Mouse (Mus musculus) stomach, embryonic 16.5 days (tissue): Measurements from ENCODE around the gene Cntnap2. TPM values are rescaled to one million over a fixed set of nuclear protein-coding genes. Genes with fewer than 3 reads are reported as not detected.

Experiments used
- ATAC-seq: fragments of 200-750 bp; cut with Nextera tagmentation; 2 replicates; pipeline ENCODE4 v1.8.0; 2017; ENCODE audit warnings: moderate number of reproducible peaks, moderate TSS enrichment; ENCODE audit not compliant: insufficient read depth, low FRiP score
- H3K27ac ChIP-seq: fragments of 300-500 bp; sonication (generic); 2 replicates; pipeline ENCODE4 v1.5.1; 2014; ENCODE audit warnings: low read length
- H3K27me3 ChIP-seq: fragments of 300-500 bp; sonication (generic); 2 replicates; pipeline ENCODE4 v1.6.1; 2014; ENCODE audit warnings: low read length, control low read depth, mixed read lengths; ENCODE audit not compliant: control insufficient read depth, insufficient read depth
- H3K36me3 ChIP-seq: fragments of 300-500 bp; sonication (generic); 2 replicates; pipeline ENCODE4 v1.6.1; 2014; ENCODE audit warnings: low read length; ENCODE audit not compliant: control insufficient read depth, insufficient read depth
- H3K4me1 ChIP-seq: fragments of 300-500 bp; sonication (generic); 2 replicates; pipeline ENCODE4 v1.6.1; 2014; ENCODE audit warnings: low read length, control low read depth, mixed read lengths; ENCODE audit not compliant: control insufficient read depth, insufficient read depth
- H3K4me2 ChIP-seq: fragments of 300-500 bp; sonication (generic); 2 replicates; pipeline ENCODE4 v1.6.1; 2014; ENCODE audit warnings: low read depth, low read length, mixed read lengths
- H3K4me3 ChIP-seq: fragments of 300-500 bp; sonication (generic); replicated peaks from 2 replicates; pipeline ENCODE4 v1.5.1; 2014; ENCODE audit warnings: mild to moderate bottlenecking, low read length
- H3K9ac ChIP-seq: fragments of 300-500 bp; sonication (generic); 2 replicates; pipeline ENCODE4 v1.6.1; 2014; ENCODE audit warnings: low read length
- H3K9me3 ChIP-seq: fragments of 300-500 bp; sonication (generic); replicated peaks from 2 replicates; pipeline ENCODE4 v1.6.1; 2016; ENCODE audit warnings: low read length, control low read depth; ENCODE audit not compliant: control insufficient read depth
- WGBS: fragments of 180-500 bp; shearing (Covaris S2); extraction: QIAGEN DNeasy Blood & Tissue Kit; methylation state at CpG from one replicate; pipeline ENCODE4 v1.1.7; 2014; 5-methylcytosine and 5-hydroxymethylcytosine counted together
- polyA plus RNA-seq: library from polyadenylated mRNA; unstranded; fragments of >200 nt; fragmentation: Nextera tagmentation; extraction: Ambion mirVana; gene quantifications from 2 replicates; pipeline ENCODE4 v1.2.1, GENCODE M21; 2015

The Cntnap2 gene
- polyA plus RNA-seq, 1 experiment from 2014 or later = 2.1 TPM

GRCm38 (mm10) chr6:46861076-46861475 lies 1801.9 kb downstream of the Cntnap2 start:
- no peaks in the 10 kb centered on the region for H3K36me3 ChIP-seq
- H3K4me1 ChIP-seq = no peaks in the 10 kb centered on the region
- WGBS = 20% methylated on average over 5 of the region's 5 CpGs
- no peaks in the 10 kb centered on the region for H3K27me3 ChIP-seq
- no peak overlapping the region for H3K27ac ChIP-seq
- no peak overlapping the region for H3K9ac ChIP-seq
- H3K4me2 ChIP-seq = no peak overlapping the region
- H3K4me3 ChIP-seq = no peak overlapping the region
- no peak for ATAC-seq
- H3K9me3 ChIP-seq = no peaks in the 10 kb centered on the region

- no peak overlapping the region for H3K4me2 ChIP-seq
- H3K4me1 ChIP-seq = no peaks in the 10 kb centered on the region
- no peaks in the 10 kb centered on the region for H3K9me3 ChIP-seq
- H3K27ac ChIP-seq = no peak overlapping the region
- no peak for ATAC-seq
- no peak overlapping the region for H3K9ac ChIP-seq
- no peaks in the 10 kb centered on the region for H3K36me3 ChIP-seq
- H3K4me3 ChIP-seq = no peak overlapping the region
- no peaks in the 10 kb centered on the region for H3K27me3 ChIP-seq
Measured at GRCm38 (mm10) chr6:46866317-46866716, 1807.2 kb downstream of the Cntnap2 start.

GRCm38 (mm10) chr6:46886230-46886629 lies 1827.1 kb downstream of the Cntnap2 start:
- no peaks in the 10 kb centered on the region for H3K9me3 ChIP-seq
- no peaks in the 10 kb centered on the region for H3K36me3 ChIP-seq
- no peaks in the 10 kb centered on the region for H3K4me1 ChIP-seq
- H3K9ac ChIP-seq = no peak overlapping the region
- ATAC-seq = no peak
- no peaks in the 10 kb centered on the region for H3K27me3 ChIP-seq
- H3K4me3 ChIP-seq = no peak overlapping the region
- 65% methylated on average over 2 of the region's 2 CpGs for WGBS
- no peak overlapping the region for H3K27ac ChIP-seq
- no peak overlapping the region for H3K4me2 ChIP-seq

- Histone ChIP-seq H3K4me1 (no peaks in the 10 kb centered on the region), H3K4me3 (no peak overlapping the region), H3K9me3 (no peaks in the 10 kb centered on the region; the same call in 1 of the 2 replicates), H3K36me3 (no peaks in the 10 kb centered on the region), H3K27me3 (no peaks in the 10 kb centered on the region), H3K27ac (no peak overlapping the region), H3K9ac (no peak overlapping the region), H3K4me2 (no peak overlapping the region)
- WGBS = 68% methylated on average over 2 of the region's 2 CpGs
- ATAC-seq = no peak
Measured at GRCm38 (mm10) chr6:46909167-46909566, 1850.0 kb downstream of the Cntnap2 start.

GRCm38 (mm10) chr6:46918701-46919274 lies 1859.6 kb downstream of the Cntnap2 start:
- no peak overlapping the region for H3K27ac ChIP-seq
- no peak for ATAC-seq
- no peaks in the 10 kb centered on the region for H3K27me3 ChIP-seq
- no peak overlapping the region for H3K4me2 ChIP-seq
- no peak overlapping the region for H3K9ac ChIP-seq
- no peaks in the 10 kb centered on the region for H3K4me1 ChIP-seq
- 56% methylated on average over 8 of the region's 8 CpGs for WGBS
- H3K36me3 ChIP-seq = no peaks in the 10 kb centered on the region
- H3K9me3 ChIP-seq = no peaks in the 10 kb centered on the region
- no peak overlapping the region for H3K4me3 ChIP-seq

- H3K36me3 ChIP-seq = no peaks in the 10 kb centered on the region
- no peaks in the 10 kb centered on the region for H3K4me1 ChIP-seq
- H3K9me3 ChIP-seq = no peaks in the 10 kb centered on the region
- WGBS = 73% methylated on average over 3 of the region's 3 CpGs
- H3K4me2 ChIP-seq = no peak overlapping the region
- no peak for ATAC-seq
- H3K4me3 ChIP-seq = no peak overlapping the region
- H3K27me3 ChIP-seq = no peaks in the 10 kb centered on the region
- no peak overlapping the region for H3K9ac ChIP-seq
- H3K27ac ChIP-seq = no peak overlapping the region
Measured at GRCm38 (mm10) chr6:46919973-46920372, 1860.8 kb downstream of the Cntnap2 start.

- no peaks in the 10 kb centered on the region for H3K4me1 ChIP-seq
- no peak overlapping the region for H3K9ac ChIP-seq
- H3K27me3 ChIP-seq = no peaks in the 10 kb centered on the region
- H3K36me3 ChIP-seq = no peaks in the 10 kb centered on the region
- WGBS = 54% methylated on average over 7 of the region's 7 CpGs
- H3K4me3 ChIP-seq = no peak overlapping the region
- H3K27ac ChIP-seq = no peak overlapping the region
- no peak for ATAC-seq
- H3K4me2 ChIP-seq = no peak overlapping the region
- no peaks in the 10 kb centered on the region for H3K9me3 ChIP-seq
Measured at GRCm38 (mm10) chr6:46924709-46925108, 1865.6 kb downstream of the Cntnap2 start.

GRCm38 (mm10) chr6:46945703-46946102 lies 1886.5 kb downstream of the Cntnap2 start:
- Histone ChIP-seq H3K9me3 (no peaks in the 10 kb centered on the region), H3K27me3 (no peaks in the 10 kb centered on the region), H3K9ac (no peak overlapping the region), H3K4me2 (no peak overlapping the region), H3K4me3 (no peak overlapping the region), H3K36me3 (no peaks in the 10 kb centered on the region), H3K4me1 (no peaks in the 10 kb centered on the region), H3K27ac (no peak overlapping the region)
- no peak for ATAC-seq
- WGBS = 70% methylated on average over 4 of the region's 4 CpGs

- H3K27me3 ChIP-seq = no peaks in the 10 kb centered on the region
- no peak overlapping the region for H3K27ac ChIP-seq
- no peak overlapping the region for H3K4me3 ChIP-seq
- ATAC-seq = peak; percentile 77; the same call in 1 of the 2 replicates
- no peak overlapping the region for H3K9ac ChIP-seq
- 26% methylated on average over 10 of the region's 10 CpGs for WGBS
- no peak overlapping the region for H3K4me2 ChIP-seq
- no peaks in the 10 kb centered on the region for H3K9me3 ChIP-seq
- no peaks in the 10 kb centered on the region for H3K4me1 ChIP-seq
- no peaks in the 10 kb centered on the region for H3K36me3 ChIP-seq
Measured at GRCm38 (mm10) chr6:46961022-46961686, 1902.0 kb downstream of the Cntnap2 start.
